Mouse (Mus musculus) gastrocnemius, postnatal 14 days (tissue): Measurements from ENCODE around the gene Gm3402. TPM values are rescaled to one million over a fixed set of nuclear protein-coding genes. Genes with fewer than 3 reads are reported as not detected.
"Not testable (repeated sequence)": the region's sequence is repeated elsewhere in the genome, so short reads cannot be mapped to it uniquely, and the experiment has no call there.

ENCODE experiments used
- DNase-seq: peaks from one replicate; pipeline ENCODE4 v3.0.0; 2021; ENCODE audit warnings: mixed read lengths
- intact Hi-C: fragments of 180-260 bp; cut with DNase I; formaldehyde crosslinking; loops from one replicate; pipeline ENCODE4 v1.15.1; 2025; ENCODE audit warnings: low total_unique reads
- long read RNA-seq, 2 experiments: library from polyadenylated mRNA; stranded (forward); transcript quantifications; one replicate each; pipeline ENCODE4 v2.0.0; 2021
- total RNA-seq, 2 experiments: library from RNA; stranded (reverse); gene quantifications; 2 replicates each; pipeline ENCODE4 v1.2.3; 2021

Gm3402 gene
- not detected for total RNA-seq
- long read RNA-seq, experiment 1, result 0 reads
- long read RNA-seq, experiment 2, result 0 reads

DNA sequence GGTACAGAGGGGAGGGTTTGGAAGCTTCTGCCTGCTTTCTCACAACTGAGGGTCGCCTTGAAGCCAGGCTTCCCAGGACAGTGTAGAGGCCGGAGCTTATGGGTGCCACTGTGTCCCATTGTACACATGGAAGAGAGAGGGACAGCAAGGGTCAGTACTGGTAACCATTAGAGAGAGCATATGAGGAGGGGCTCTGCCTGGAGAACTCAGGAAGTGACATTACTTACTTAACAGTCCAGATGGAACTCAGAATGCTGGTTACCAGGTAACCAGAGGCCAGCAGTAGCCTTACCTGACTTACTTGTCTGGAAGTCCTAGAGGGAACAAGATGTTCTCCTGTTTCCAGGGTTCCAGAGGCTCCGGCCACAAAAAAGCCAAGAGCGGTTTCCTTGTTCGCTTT is at the start of gene Gm3402:
Gm3402 (plus strand) TSS at position 301 of the 400 bp plus-strand sequence.
- DNase-seq, intact Hi-C loops: not testable (repeated sequence)

DNA sequence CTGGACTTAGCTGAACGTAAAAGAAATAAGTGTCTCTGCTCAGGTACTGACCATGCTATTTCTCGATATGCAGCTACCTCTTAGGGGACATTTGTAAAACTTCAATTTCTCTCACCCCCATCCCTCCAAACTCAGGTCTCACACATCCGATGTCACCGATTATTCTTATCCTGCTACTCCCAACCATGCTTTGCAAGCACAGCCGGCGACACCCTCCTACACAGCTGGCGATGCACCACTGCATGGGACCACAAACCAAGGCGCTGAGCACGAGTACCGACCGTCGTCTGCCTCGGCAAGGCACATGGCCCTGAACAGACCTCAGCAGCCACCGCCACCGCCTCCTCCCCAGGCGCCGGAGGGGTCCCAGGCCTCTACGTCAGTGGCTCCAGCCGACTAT is 47.3 kb upstream of the Gm3402 start:
- intact Hi-C loops, result no loop called here
- DNase-seq, result no peak

DNA sequence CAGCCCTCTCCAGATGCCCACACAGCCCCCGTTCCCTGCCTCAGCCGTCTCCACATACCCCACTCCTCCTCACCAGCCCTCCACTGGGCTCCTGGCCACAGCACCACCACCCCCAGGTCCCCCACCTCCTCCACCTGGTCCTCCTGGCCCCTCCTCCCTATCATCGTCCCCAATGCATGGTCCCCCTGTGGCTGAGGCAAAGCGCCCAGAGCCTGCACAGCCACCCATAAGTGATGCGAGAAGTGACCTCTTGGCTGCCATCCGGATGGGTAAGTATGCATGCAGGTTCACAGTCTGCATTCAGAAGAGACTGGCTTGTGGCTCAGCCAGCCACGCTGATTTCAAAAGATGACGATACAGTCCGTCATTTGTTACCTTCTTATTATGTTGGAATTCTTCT is 45.6 kb upstream of the Gm3402 start:
- intact Hi-C loops, result no loop called here
- DNase-seq, result no peak

DNA sequence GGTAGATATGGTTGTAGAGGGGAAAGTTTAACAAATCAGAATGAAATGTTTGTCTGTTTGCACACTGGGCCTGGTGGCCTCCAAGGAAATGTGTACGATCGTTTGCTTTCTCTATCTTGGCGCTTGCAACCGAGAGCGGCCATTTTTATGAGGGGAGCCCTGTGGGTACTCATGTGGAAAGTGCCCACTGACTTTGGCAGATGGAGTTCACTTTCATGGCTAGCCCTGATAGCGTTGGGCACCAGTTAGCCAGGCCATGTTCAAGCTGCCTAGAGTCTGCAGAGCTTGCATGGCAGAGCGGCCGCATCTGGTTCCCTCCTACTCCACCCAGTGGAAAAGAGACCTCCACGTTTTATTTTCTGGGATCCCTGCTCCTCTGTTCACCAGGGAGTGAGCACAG is 43.1 kb upstream of the Gm3402 start:
- intact Hi-C loops, result no loop called here
- no peak for DNase-seq

DNA sequence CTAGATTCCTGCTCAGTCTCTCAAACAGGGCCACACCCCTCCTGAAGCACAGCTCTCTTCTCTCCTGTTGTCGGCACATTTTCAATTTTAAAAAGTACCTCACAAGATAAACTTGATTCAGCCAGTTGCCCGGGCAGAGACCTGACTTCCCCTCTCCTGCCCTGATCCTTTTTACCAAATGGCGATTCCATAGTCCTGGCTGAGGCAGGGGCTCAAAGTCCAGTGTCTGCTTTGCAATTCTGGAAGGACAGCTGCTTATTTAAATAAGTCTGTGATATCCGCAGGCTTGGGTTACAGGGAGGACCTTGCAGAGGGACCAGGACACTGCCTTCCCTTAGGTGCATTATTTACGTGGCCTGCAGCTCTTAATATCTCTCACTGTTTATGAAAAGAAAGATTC is 42.6 kb upstream of the Gm3402 start:
- intact Hi-C loops, result no loop called here
- no peak for DNase-seq

DNA sequence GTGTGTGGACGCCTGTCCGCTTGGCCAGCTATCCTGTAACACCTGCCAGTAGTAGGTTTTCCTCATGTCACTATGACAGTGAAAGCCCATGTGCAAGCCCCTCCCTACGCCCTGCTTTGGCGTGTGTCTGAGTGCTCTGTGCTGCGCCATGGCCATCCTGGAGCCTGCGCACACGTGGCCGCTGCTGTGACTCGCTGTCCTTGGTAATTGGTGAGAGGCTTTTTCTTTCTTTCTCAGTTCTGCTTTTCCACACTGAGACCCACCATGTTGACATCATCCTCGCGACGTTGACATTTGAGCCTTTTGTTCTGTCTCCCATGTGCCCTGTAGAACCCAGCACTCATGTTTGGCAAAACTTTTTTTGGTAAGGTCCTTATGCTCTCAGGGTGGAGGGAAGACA is 42.1 kb upstream of the Gm3402 start:
- DNase-seq, result no peak
- intact Hi-C loops, result no loop called here

DNA sequence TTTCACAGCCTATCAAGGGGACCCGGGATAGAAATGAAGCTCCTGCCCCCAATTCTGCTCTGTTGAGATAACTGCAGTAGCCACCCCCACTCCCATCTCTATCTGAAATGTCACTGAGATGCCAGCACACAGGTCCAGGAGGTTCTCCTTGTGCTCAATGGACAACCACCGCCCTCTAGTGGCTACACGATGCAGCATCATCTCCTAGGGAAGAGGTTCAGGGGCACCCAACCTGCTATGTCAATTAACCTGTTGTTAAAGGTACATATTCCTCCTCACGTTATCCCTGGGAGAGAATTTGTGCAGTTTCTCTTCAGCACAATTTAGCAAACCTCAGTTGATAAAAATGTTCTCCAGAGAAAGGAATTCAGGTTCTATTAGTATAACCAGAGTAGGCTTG is 34.4 kb upstream of the Gm3402 start:
- DNase-seq, intact Hi-C loops: not testable (repeated sequence)

DNA sequence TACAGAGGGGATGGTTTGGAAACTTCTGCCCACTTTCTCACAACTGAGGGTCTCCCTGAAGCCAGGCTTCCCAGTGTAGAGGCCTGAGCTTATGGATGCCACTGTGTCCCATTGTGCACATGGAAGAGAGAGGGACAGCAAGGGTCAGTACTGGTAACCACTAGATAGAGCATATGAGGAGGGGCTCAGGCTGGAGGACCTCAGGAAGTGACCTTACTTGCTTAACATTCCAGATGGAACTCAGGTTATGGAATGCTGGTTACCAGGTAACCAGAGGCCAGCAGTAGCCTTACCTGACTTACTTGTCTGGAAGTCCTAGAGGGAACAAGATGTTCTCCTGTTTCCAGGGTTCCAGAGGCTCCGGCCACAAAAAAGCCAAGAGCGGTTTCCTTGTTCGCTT is 32.3 kb upstream of the Gm3402 start, which contains the start of gene Gm6408:
Gm6408 (plus strand) TSS at position 301 of the 400 bp plus-strand sequence.
- DNase-seq, intact Hi-C loops: not testable (repeated sequence)

DNA sequence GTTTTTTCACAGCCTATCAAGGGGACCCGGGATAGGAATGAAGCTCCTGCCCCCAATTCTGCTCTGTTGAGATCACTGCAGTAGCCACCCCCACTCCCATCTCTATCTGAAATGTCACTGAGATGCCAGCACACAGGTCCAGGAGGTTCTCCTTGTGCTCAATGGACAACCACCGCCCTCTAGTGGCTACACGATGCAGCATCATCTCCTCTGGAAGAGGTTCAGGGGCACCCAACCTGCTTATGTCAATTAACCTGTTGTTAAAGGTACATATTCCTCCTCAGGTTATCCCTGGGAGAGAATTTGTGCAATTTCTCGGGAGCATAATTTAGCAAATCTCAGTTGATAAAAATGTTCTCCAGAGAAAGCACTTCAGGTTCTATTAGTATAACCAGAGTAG is 25.0 kb upstream of the Gm3402 start:
- intact Hi-C loops, result not testable (repeated sequence)

DNA sequence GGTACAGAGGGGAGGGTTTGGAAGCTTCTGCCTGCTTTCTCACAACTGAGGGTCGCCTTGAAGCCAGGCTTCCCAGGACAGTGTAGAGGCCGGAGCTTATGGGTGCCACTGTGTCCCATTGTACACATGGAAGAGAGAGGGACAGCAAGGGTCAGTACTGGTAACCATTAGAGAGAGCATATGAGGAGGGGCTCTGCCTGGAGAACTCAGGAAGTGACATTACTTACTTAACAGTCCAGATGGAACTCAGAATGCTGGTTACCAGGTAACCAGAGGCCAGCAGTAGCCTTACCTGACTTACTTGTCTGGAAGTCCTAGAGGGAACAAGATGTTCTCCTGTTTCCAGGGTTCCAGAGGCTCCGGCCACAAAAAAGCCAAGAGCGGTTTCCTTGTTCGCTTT is 22.9 kb upstream of the Gm3402 start, which contains the start of gene Gm6370:
Gm6370 (plus strand) TSS at position 301 of the 400 bp plus-strand sequence.
- intact Hi-C loops, DNase-seq: not testable (repeated sequence)

More for the DNA sequence above, 25.0 kb upstream of the Gm3402 start:
- DNase-seq, result peak; percentile 6

DNA sequence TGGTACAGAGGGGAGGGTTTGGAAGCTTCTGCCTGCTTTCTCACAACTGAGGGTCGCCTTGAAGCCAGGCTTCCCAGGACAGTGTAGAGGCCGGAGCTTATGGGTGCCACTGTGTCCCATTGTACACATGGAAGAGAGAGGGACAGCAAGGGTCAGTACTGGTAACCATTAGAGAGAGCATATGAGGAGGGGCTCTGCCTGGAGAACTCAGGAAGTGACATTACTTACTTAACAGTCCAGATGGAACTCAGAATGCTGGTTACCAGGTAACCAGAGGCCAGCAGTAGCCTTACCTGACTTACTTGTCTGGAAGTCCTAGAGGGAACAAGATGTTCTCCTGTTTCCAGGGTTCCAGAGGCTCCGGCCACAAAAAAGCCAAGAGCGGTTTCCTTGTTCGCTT is 11.8 kb upstream of the Gm3402 start, which contains the start of gene 4930449I24Rik:
4930449I24Rik (plus strand) TSS at position 301 of the 400 bp plus-strand sequence.
- intact Hi-C loops, DNase-seq: not testable (repeated sequence)

DNA sequence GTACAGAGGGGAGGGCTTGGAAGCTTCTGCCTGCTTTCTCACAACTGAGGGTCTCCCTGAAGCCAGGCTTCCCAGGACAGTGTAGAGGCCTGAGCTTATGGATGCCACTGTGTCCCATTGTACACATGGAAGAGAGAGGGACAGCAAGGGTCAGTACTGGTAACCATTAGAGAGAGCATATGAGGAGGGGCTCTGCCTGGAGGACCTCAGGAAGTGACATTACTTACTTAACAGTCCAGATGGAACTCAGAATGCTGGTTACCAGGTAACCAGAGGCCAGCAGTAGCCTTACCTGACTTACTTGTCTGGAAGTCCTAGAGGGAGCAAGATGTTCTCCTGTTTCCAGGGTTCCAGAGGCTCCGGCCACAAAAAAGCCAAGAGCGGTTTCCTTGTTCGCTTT is 11.6 kb downstream of the Gm3402 start, which contains the start of gene Gm3404:
Gm3404 (plus strand) TSS at position 301 of the 400 bp plus-strand sequence.
- intact Hi-C loops, DNase-seq: not testable (repeated sequence)

DNA sequence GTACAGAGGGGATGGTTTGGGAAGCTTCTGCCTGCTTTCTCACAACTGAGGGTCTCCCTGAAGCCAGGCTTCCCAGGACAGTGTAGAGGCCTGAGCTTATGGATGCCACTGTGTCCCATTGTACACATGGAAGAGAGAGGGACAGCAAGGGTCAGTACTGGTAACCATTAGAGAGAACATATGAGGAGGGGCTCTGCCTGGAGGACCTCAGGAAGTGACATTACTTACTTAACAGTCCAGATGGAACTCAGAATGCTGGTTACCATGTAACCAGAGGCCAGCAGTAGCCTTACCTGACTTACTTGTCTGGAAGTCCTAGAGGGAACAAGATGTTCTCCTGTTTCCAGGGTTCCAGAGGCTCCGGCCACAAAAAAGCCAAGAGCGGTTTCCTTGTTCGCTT is 23.4 kb downstream of the Gm3402 start, which contains the start of gene Gm3409:
Gm3409 (plus strand) TSS at position 301 of the 400 bp plus-strand sequence.
- not testable (repeated sequence) for DNase-seq

DNA sequence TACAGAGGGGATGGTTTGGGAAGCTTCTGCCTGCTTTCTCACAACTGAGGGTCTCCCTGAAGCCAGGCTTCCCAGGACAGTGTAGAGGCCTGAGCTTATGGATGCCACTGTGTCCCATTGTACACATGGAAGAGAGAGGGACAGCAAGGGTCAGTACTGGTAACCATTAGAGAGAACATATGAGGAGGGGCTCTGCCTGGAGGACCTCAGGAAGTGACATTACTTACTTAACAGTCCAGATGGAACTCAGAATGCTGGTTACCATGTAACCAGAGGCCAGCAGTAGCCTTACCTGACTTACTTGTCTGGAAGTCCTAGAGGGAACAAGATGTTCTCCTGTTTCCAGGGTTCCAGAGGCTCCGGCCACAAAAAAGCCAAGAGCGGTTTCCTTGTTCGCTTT is 41.9 kb downstream of the Gm3402 start, which contains the start of gene Gm3415:
Gm3415 (plus strand) TSS at position 301 of the 400 bp plus-strand sequence.
- intact Hi-C loops, DNase-seq: not testable (repeated sequence)

More for the DNA sequence above, 23.4 kb downstream of the Gm3402 start, which contains the start of gene Gm3409:
- intact Hi-C loops, result not testable (repeated sequence)

DNA sequence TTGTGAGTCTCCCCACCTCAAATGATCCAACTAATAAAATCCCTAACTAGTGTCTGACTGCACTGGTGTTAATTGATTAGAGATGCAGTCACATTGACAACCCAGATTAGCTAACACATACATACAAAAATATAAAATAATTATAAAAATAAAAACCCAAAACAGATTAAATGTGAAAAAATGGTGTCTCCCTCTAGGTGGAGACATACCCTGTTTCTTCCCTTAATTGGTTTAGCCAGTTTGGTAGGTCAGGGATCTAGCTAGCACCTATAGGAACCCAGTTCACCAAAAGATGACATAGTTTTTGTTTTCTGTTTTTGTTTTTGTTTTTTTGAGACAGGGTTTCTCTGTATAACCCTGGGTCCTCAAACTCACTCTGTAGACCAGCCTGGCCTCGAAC is 50.3 kb downstream of the Gm3402 start:
- intact Hi-C loops, result no loop called here
- no peak for DNase-seq

Other genes starting within 250 kb of the Gm3402 start
- gene Wasf3, start 129.1 kb upstream of the Gm3402 start, total RNA-seq, result 1 to 10 TPM; 1.2 TPM
- gene Gm6408, start 32.2 kb upstream of the Gm3402 start, total RNA-seq, result not detected
- gene Gm6370, start 22.8 kb upstream of the Gm3402 start, total RNA-seq, result not detected
- not detected for gene 4930449I24Rik, start 11.7 kb upstream of the Gm3402 start, total RNA-seq
- gene Gm3404, start 11.7 kb downstream of the Gm3402 start, total RNA-seq, result not detected
- gene Gm3409, start 23.5 kb downstream of the Gm3402 start, total RNA-seq, result not detected
- not detected for gene Gm3415, start 42.0 kb downstream of the Gm3402 start, total RNA-seq
- gene Gpr12, start 71.1 kb downstream of the Gm3402 start, total RNA-seq, result not detected